Mouse (Mus musculus): ENCODE data around the gene Tspan18.

Tspan18 gene

DNA sequence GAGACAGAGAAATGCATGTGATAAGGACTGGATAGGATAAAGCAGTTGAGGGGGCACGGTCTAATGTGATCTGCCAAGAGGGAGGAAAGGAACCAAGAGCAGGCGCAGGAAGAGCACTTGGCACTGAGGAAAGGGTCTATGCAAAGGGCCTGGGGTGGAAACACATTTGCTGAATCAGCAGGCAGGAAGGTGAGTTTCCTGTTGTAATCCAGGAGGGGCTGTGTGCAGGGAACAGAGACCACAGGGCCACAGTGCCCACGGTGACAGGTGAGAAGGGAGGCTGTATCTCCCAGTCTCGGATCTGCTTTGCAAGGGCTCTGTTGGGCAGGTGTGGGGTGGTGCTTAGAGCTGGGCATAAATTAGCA is 156.0 kb downstream of the Tspan18 start:
- no peak for DNase-seq

DNA sequence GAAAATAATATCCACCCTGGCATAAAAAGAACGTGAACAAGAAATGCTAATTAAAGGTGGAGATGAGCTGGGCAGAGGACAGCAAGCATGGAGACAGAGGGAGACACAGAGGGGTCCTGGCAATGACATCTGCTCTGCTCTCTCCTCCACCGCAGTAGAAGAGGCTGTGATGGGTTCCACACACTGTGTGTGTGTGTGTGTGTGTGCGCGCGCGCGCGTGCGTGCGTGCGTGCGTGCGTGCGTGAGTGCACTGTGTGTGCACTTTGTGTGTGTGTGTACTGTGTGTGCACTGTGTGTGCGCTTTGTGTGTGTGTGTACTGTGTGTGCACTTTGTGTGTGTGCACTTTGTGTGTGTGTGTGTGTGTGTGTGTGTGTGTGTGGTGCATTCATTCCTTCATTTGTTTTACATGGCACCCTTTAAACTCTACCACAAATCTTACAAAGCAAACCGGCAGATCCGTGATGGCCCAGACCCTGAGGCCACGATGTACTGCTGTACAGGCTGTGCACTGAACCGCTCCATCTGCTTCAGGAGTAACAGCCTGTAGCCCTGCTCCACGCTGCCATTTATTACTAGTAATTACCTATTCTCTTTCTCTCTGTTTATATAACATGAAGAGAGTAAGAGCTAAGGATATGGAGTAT is 156.5 kb downstream of the Tspan18 start:
- DNase-seq, result no peak

DNA sequence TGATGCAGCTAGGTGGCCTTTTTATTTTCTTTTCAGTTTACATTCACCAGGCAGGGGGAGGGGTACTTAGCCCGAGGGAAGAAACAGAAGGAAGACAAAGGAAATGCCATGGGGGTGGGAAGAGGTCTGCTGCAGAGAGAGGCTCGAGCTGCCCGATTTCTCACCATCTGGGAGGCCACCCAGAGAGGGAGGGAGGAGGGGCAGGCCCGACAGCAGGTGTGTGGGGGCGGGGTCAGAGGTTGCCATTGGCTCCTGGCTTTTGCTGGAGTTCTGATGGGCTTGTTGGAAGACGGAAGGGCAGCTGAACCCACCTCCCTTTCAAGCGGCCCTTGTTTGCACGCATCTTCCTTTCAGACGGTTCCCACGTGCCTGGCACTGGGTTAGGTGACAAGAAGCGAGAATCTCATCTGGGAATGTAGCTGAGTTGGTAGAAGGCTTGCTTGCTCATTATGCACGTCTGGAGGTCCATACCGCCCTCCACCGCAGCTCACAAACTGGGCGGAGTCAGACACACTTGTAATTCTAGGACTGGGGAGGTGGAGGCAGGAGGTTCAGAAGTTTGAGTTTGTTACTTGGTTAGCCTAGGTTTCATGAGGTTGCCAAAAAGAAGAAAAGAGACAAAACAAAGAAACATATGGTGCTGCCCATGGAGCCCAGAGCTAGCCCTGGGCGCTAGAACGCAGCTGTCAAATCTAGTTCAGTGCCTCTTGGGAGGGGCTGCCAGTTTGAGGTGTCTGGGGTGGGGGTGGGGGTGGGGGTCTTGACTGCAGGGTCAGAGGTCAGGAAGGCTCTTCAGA is 157.2 kb downstream of the Tspan18 start:
- DNase-seq, result peak; percentile 20

DNA sequence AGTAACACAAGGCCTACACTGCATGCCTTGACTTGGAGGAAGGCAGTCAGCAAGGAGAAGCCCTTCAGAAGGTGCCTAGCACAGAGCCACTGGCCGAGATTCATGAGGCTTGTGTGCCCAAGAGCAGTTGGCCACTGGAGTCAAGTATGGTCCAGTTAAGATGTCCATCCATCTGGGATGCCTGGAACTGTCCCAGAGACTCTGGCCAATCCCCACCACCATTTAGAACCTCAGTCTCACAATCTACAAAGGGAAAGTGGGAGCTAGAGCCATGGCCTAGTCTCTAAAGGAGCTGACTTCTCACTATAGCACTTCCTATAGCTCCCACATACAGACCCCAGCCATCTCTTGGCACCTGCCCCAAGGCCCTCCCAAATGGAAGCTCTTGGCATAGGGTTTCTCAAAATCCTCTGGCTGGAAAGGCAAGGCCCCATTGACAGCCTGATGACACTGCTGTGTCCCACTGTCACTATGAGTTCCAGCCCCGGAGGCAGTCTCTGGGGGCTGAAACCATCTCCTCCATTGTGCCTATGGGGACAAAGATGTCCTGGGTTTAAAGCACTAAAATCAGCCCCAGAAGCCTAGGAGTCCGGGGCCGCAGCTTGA is 158.0 kb downstream of the Tspan18 start:
- no peak for DNase-seq

DNA sequence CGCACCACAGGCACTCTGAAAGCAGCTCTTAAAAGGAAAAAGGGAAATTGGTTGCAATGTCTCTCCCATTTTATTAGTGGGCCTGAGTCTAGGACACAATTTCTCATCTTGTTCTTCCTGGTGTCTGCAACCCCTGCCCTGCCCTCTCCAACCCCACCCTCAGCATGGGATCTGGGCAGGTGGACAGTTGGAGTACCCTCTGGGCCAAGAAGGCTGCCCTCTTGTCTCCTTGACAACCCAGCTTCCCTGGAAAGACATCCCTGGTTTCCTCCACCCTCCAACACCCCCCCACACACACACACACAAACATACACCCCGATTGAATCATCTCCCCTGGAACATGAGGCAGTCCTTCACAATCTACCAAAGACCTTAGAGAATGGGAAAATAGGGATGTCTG is 158.6 kb downstream of the Tspan18 start:
- DNase-seq, result no peak

DNA sequence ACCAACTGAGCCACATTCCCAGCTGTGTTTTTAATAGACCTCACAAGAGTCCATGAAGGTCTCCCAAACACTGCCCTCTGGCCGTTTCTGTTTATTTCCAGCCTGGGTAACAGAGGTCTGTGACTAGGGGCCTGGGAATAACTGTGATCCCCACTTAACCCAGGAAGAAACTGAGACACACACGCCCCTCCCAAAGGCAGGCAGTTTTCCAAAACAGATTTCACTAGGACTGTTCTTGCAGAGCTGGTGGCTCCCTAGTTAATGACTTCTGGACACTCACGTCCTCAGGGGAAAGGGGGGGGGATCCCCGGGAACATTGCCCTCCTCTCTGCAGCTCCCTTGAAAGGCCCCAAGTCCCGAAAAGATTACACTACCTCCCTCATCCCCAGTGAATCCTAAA is 159.0 kb downstream of the Tspan18 start:
- no peak for DNase-seq

DNA sequence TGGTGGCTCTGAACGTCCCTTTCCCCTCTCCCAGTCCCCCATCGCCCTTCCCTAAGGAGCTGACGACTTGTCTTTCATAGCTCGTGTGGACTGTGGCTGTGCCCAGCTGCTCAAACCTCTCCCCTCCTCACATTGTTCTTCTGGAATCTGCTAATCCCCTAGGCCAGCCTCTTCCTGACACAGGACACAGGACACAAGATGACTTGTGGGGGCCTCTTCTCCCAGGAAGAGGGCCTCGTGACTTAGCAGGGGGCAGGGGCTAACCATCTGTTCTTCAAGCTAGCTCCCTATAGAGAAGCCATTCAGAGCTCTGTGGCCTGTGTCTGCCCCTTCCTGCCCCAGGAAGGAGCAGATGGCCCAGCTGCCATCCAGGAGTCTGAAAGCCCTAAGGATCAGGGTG is 160.1 kb downstream of the Tspan18 start:
- no peak for DNase-seq

DNA sequence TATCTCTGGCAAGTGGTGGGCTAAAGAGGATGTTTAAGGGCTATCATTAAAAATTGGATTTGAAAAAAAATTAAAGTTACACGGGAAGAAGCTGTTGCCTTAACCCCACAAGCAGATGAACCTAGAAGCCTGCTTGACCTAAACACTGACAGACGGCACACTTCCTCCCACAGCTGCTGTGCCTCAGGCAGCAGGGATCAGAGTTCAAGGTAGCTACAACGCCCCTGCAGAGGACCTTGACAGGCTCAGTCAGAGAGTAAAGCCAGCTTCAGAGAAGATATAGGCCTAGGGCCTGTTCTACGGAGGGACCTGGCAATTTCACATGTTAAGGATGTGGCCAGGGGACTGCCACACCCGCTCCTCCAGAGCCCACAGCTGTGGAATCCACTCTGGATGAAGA is 161.8 kb downstream of the Tspan18 start:
- no peak for DNase-seq

DNA sequence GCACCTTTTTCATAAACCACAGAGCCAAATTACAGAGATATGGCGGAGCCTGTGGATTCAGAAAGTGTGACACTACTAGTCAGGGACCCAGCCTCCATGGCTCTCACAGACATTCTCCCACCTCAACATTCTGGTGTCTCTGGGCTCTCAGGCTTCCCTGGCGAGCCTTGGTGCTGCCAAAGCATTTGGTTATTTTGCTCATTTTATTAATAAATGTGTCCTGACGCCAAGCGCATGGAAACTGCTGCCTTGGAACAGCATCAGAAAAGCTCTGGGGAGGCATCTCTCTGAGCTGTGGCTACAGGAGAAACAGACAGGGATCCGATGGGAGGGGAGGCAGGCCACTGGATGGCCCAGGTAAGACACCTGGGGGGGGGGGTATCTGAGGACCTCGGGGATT is 162.4 kb downstream of the Tspan18 start:
- no peak for DNase-seq

DNA sequence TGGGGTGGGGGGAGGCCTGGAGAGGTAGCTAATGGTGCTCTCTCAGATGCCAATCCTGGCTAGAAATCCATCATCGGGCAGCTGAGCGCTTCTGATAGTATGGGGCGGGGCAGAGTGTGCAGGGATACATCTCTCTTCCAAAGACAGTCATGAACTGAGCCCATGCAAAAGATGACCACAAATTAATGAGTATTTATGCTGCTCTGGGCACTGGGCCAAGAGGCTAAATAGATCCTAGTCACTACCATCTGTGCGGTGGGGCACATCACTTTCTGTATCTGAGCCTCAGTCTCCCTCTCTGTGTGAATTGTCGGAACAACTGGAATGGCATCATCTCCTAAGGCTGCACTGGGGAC is 163.5 kb downstream of the Tspan18 start:
- no peak for DNase-seq

DNA sequence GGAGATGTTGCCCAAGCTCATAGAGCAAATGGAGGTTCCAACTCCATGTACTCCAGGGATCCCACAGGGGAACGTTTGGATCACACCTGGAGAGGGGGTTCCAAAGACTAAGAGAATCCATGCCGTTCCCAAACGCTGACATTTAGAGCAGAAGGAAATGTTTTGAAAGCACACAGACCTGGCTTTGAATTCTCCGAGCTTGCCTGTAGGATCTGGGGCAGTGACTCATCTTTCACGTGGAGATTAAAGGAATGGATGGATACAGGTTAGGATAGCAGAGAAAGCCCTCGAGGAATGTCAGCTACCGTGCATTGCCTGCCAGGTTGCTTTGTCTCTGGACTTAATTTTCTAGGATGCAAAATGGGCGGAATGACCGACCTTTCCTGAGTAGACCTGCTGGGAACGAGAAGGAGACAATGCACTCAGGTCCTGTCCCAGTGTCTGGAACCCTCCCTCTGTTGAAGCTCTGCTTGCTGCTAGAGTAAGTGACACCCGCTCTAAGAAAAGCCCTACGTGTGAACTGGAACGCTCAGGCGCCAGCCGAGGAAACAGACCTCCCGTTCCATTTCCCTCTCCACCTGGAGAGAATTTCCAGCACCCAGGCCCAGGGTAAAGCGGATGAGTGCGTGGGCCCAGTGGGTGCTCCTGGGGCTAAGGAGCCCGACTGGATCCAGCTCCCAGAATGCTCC is 164.0 kb downstream of the Tspan18 start:
- DNase-seq, result peak; percentile 35

DNA sequence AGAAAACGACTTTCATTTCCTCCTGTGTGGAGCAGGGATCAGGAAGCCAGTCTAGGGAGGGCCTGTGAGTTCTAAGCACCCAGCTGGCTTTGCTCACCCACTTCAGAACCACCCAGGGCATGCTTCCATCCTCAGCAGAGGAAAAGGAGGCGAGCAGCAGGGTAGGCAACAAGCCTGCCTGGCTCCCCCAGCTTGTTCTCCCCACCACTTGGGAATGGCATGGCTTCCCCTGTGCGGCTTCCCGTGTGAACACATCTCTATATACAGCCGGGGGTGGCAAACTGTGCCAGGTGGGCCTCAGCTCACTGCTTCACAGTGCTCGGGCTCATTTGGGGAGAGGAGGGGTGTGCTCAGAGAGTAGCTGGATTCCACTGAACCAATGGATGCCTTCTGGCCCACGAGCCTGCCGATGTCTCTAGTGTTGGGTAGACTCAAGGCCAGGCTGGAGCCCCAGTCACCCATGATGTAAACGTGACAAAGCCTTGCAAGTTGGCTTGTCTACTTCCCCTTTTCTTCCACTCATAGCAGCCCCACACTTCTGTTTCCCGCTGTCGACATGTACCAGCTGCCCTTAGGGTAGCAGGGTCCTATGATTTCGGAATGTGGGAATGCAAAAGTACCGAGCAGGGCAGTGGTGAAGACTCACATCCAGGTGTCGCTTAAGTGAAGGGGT is 167.4 kb downstream of the Tspan18 start:
- DNase-seq, result peak; percentile 56

DNA sequence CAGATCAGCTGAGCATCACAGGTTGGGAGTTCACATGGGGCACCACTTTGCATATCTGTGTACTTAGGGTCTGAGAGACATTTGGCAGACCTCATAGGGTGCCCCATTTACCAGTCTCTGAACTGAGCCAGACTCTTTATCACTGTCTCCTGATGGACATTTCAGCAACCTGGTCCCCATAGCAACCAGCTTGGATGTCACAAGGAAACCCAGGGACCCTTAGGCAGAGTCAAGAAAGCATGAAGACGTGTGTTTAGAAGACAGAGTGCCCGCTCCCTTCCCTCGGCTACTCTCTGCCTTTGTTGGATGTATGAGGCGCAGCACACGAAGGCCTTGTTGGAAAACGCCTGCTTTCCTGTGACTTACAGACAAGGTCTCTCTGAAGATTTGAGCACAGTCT is 168.0 kb downstream of the Tspan18 start:
- DNase-seq, result no peak

DNA sequence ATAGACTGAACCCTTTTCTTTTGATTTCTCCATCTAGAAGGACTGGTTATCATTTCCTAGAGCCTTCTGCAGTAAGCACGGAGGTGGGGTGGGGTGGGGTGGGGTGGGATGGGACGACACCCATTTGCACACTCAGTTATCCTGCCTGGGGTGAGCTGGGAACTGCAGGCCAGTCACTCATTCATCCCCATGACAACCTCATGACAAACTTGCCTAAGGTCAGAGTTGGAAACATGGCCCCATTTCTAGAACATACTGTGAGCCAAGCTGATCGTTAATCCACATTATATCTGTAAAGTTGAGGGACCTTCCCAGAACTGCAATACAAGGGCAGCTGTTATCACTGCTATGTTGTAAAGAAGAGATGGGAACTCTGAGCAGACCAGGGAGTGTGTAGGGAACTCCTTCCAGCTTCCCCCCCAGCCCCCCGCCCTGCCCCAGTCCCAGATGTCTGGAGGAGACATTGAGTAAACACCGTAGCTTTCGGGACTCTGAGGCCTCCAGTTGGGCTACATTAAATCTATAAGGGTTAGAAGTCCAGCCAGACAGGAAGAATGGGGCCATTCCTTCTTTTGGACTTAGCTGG is 170.5 kb downstream of the Tspan18 start:
- no peak for DNase-seq

DNA sequence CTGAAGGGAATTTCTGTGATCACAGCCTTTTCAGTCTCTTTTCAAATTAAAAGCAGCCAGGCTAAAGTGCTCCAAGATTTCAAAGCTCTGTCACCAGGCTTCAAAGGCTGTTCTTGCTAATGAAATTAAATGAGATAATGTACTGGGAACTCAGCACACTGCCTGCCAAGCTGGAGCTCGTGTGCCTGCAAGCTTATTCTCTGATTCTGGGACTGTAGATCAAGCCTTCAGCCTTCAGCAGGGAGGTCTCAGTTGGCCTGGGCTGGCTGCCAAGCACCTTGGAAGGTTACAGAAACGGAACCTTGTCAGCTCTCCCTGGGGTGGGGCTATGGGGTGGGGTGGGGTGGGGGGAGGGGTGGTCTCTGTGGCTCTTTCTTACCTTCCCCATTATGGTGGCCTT is 171.0 kb downstream of the Tspan18 start:
- DNase-seq, result no peak

DNA sequence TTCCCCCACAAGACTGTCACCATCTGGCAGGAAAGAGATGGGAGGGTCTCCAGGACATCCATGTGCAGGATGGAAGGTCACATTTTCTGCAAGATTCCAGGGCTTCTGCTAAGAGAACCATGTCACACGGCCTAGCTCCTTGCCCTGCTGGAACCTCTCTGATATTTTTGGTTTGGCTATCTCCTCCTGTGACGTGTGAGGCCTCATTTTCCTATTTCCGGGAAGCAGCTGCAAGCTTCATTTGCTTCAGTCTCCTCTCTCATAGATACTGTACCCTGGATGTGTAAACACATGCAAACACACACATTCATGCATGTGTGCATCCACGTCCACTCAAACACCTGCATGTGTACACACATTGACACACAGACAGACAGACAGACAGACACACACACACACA is 171.5 kb downstream of the Tspan18 start:
- no peak for DNase-seq

DNA sequence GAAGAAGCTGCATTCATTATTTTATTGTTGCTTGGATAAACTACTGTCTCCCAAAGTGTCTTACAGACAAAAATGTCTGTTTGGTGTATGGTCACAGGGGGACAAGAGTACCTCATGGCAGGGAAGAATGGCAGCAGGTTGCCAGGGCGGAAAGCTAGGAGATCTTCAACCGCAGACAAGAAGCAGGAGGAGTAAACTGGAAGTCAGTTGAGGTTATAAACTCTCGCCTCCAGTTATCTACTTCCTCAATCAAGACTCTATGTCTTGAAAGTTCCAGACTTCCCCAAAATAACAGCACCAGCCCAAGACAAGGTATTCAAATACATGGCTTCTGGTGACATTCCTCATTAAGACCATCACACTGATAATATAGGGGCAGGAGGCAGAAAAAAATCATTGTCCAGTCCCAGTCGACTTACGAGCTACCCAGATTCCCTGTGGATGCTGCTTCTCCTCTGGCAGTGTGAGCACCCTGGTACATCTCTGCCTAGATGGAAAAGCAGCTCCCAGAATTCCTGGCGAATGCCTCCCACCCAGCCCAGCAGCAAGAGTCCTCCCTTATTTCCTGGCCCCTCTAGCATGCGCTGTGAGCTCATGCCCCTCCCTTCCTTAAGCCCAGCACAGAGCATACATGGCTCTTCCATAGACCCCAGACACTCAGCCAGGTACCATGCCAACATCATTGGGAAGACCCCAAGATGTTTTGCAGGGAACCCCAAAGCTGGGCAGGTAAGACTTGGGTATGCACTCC is 172.2 kb downstream of the Tspan18 start:
- DNase-seq, result no peak

DNA sequence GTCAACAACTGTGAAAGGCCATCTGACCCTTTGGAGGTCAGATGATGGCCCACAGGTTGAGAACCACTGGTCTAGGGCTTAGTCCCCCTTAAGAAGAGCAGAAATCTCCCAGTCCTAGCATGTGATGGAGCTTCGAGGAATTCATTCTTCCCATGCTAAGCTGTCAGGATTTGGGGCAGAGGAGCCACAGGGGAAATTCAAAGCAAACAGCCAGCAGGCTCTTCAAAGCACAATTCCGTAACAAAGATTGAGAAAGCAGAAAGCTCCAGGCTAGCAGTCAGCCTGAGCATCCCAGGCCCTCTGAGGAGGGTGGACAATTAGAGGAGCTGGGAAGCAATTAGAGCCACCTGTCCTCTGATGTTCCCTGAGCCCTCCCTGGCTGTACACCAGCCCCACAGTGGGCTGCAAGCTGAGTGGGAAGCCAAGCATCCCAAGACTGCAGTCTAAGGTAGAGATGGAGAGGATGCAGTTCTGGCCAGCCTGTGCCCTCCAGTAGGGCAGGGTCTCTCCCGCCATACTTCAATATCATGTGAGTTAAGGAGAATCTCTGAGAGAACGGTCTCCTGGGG is 173.8 kb downstream of the Tspan18 start:
- no peak for DNase-seq

DNA sequence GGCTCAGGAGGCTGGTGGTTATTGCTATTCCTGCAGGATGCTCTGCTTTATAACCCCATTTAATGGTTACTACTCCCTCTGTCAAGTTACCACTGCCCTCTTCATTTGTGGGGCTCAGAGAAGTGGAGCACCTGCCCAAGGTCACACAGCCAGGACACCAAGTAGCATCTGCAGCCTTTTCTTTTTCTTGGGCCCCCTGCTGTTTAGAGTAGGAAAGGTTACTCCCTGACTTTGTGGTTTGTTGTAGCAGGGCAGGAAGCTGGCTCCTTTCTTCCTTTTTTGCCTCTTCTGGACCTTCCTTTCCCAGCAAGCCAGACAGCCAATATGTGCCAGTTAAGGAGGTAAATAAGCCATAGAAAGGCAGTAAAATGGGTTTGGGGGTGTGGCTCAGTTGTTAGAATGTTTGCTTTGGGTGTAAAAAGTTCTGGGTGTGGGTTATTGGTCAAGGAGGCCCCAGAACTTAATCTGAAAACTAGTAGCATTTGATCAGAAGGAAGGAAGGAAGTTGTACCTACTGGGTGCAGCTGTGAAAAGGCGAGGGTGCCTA is 179.7 kb downstream of the Tspan18 start:
- DNase-seq, result no peak

DNA sequence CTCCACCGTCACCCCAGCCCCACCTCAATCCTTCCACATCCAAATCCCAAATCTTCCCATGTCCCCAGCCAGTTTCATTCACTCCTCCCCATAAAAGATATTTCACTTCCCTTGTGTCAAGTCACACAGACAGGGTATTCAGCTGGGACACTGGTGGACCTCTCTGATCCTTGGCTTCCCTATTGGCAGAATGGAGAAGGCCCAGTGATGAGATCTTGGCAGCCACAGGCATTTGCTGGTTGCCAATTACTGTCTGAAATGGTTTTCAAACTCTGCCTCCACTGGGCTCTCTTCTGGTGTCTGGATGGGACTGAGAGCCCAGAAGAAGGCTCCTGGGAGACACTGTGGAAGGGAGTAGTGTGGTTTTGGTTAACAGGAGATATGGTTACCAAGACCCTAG is 180.5 kb downstream of the Tspan18 start:
- no peak for DNase-seq

DNA sequence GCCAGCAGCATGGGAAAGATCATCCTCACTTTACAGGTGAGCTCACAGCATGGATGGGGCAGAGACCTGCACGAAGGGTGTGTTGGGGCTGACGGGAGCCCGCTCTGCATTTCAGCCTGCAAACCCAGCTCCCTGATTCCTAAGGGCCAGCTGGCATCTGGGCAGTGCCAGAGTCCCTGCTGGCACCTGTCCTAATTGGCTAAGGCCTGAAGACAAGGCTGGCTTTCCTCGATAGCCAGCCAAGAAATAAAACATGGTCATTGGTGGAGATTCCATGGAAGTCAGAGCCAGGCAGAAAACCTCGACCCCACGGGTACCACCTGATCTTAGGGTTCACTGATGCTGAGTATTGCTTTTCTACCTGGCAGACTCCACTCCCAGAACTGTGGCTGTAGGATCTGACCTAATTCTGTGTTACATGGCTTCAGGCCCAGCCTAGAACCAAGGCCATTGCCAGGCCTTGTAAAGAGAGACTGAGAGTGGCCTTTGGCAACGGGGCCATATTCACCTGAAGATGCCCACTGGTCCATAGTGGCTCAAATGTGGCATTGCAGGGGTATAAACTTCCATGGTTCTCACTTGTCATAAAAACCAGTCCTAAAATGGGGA is 181.3 kb downstream of the Tspan18 start:
- no peak for DNase-seq

All from right cerebral cortex, postnatal 25 days (tissue).